34 mouse cellular contexts compared by ENCODE assay signal in the genomic region with DNA sequence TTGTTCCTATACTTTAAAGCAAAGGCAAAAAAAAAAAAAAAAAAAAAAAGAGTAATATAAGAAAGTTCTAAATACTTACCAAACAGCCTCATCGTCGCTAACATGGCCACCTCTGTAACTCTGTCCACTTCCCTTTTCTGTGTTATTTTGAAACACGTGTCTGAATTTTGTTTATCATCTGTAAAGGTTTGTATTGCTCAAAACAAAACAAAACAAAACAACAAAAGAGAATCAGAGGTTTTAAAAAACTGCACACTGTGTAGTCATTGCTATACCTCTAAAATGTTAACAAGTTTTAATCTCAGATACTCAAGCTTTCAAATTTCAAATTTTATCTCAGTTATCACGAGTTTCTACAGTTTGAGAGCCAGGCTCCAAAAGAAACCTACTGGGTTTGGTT.
"Had no signal": no experiment of that assay in that cellular context is flagged by ENCODE, and none has a peak within 500 bp of the region (broad histone marks: within the 10 kb centered on the region; RNA-seq: fewer than 3 reads in every experiment).

No protein-coding gene starts in this region.

- H3K27me3 ChIP-seq: heart, embryonic 12.5 days; heart, embryonic 13.5 days; heart, embryonic 15.5 days; hindbrain, embryonic 12.5 days; hindbrain, embryonic 13.5 days; hindbrain, embryonic 15.5 days; intestine, embryonic 15.5 days; kidney, embryonic 15.5 days had no signal

- DNase-seq: heart, postnatal 10 days; heart, postnatal 14 days; heart, postnatal 36 days; heart, postnatal 4 days; kidney, adult 11 months; kidney, adult 18-20 months; kidney, adult 2 months; kidney, adult 8-10 months; kidney, adult 9 months; kidney, postnatal 10 days; kidney, postnatal 14 days; kidney, postnatal 25 days; kidney, postnatal 36 days; kidney, postnatal 4 days; layer of hippocampus, adult 9-11 months; layer of hippocampus, postnatal 36 days had no signal

- H3K9ac ChIP-seq: heart, embryonic 12.5 days; heart, embryonic 13.5 days; heart, embryonic 15.5 days; hindbrain, embryonic 12.5 days; hindbrain, embryonic 13.5 days; hindbrain, embryonic 14.5 days; hindbrain, embryonic 15.5 days; intestine, embryonic 15.5 days; kidney, embryonic 15.5 days had no signal

- ATAC-seq: hindbrain, embryonic 16.5 days; hindbrain, postnatal 0 days; inflammation-experienced regulatory T-cells, adult 6 months; intestine, embryonic 15.5 days; intestine, embryonic 16.5 days; intestine, postnatal 0 days had no signal

- H3K4me2 ChIP-seq: heart, embryonic 12.5 days; heart, embryonic 13.5 days; heart, embryonic 15.5 days; hindbrain, embryonic 12.5 days; hindbrain, embryonic 13.5 days; hindbrain, embryonic 14.5 days; hindbrain, embryonic 15.5 days; intestine, embryonic 15.5 days; kidney, embryonic 15.5 days had no signal

- H3K4me1 ChIP-seq: heart, embryonic 12.5 days; heart, embryonic 15.5 days; hindbrain, embryonic 10.5 days; hindbrain, embryonic 12.5 days; hindbrain, embryonic 13.5 days; intestine, embryonic 15.5 days; kidney, embryonic 15.5 days had no signal

- H3K36me3 ChIP-seq: hindbrain, embryonic 10.5 days; hindbrain, embryonic 12.5 days; hindbrain, embryonic 15.5 days; intestine, embryonic 15.5 days had no signal

- H3K4me3 ChIP-seq: heart, embryonic 12.5 days; heart, embryonic 13.5 days; heart, embryonic 15.5 days; hindbrain, embryonic 10.5 days; hindbrain, embryonic 12.5 days; hindbrain, embryonic 13.5 days; hindbrain, embryonic 15.5 days; intestine, embryonic 15.5 days; kidney, embryonic 15.5 days; layer of hippocampus, adult 2 months; left cerebral cortex, adult 2 months had no signal

- H3K27ac ChIP-seq: heart, embryonic 13.5 days; heart, embryonic 15.5 days; hindbrain, embryonic 10.5 days; hindbrain, embryonic 12.5 days; hindbrain, embryonic 13.5 days; hindbrain, embryonic 14.5 days; hindbrain, embryonic 15.5 days; hindbrain, postnatal 0 days; intestine, embryonic 15.5 days; kidney, embryonic 15.5 days; kidney, postnatal 0 days; layer of hippocampus, adult 2 months; left cerebral cortex, adult 2 months had no signal

- H3K9me3 ChIP-seq: heart, embryonic 12.5 days; heart, embryonic 13.5 days; heart, embryonic 15.5 days; hindbrain, embryonic 10.5 days; hindbrain, embryonic 12.5 days; hindbrain, embryonic 13.5 days; hindbrain, embryonic 15.5 days; intestine, embryonic 15.5 days; kidney, embryonic 15.5 days had no signal
